Mouse (Mus musculus): ENCODE results near the gene Rchy1. TPM values are rescaled to one million over a fixed set of nuclear protein-coding genes. Genes with fewer than 3 reads are reported as not detected.

Rchy1 gene
- polyA plus RNA-seq (2014; fragmentation: Nextera tagmentation; extraction: Ambion mirVana) = 43.5 and 43.8 TPM in 2 replicates

GRCm38 (mm10) chr5:91962639-91963440 lies at the start of gene Rchy1:
Rchy1 (minus strand) TSS chr5:91963068.
- H3K4me1 ChIP-seq (ENCODE audit: control insufficient read depth, insufficient read depth, low read length) = peaks cover 18% of the 10 kb centered on the region
- peak within 1 kb of the TSS; percentile 68 for H3K4me3 ChIP-seq (ENCODE audit: low read depth, low read length)
- peak within 1 kb of the TSS; percentile 98 for H3K27ac ChIP-seq (ENCODE audit: low read depth, low read length)
- ATAC-seq (peak; percentile 97), DNase-seq (ENCODE audit: low spot score) (peak; percentile 96)
- peak within 1 kb of the TSS; percentile 55 for H3K4me2 ChIP-seq (ENCODE audit: low read length)
- no peaks in the 10 kb centered on the region for H3K27me3 ChIP-seq (replicated peaks; ENCODE audit: control insufficient read depth, insufficient read depth, low read length)
- 0 out of 2 replicates have a peak, but pooled peaks cover under 1% of the 10 kb centered on the region for H3K36me3 ChIP-seq (ENCODE audit: control insufficient read depth, insufficient read depth, low read length)
- H3K9me3 ChIP-seq (replicated peaks; ENCODE audit: control insufficient read depth, low read length) = no peaks in the 10 kb centered on the region
- WGBS = under 1% methylated on average over 50 of the region's 65 CpGs
- H3K9ac ChIP-seq (ENCODE audit: low read length) = peak within 1 kb of the TSS; percentile 82

GRCm38 (mm10) chr5:92011756-92012155 lies 48.9 kb upstream of the Rchy1 start:
- Histone ChIP-seq H3K9ac (ENCODE audit: low read length) (no peak overlapping the region), H3K4me3 (ENCODE audit: low read depth, low read length) (no peak overlapping the region), H3K4me1 (ENCODE audit: control insufficient read depth, insufficient read depth, low read length) (no peaks in the 10 kb centered on the region), H3K27ac (ENCODE audit: low read depth, low read length) (no peak overlapping the region), H3K27me3 (replicated peaks; ENCODE audit: control insufficient read depth, insufficient read depth, low read length) (no peaks in the 10 kb centered on the region), H3K36me3 (ENCODE audit: control insufficient read depth, insufficient read depth, low read length) (no peaks in the 10 kb centered on the region), H3K9me3 (replicated peaks; ENCODE audit: control insufficient read depth, low read length) (no peaks in the 10 kb centered on the region), H3K4me2 (ENCODE audit: low read length) (no peak overlapping the region)
- ATAC-seq (no peak), DNase-seq (ENCODE audit: low spot score) (no peak)
- WGBS = 66% methylated on average over 7 of the region's 7 CpGs

GRCm38 (mm10) chr5:92009827-92010226 lies 47.0 kb upstream of the Rchy1 start:
- Histone ChIP-seq H3K4me1 (ENCODE audit: control insufficient read depth, insufficient read depth, low read length) (no peaks in the 10 kb centered on the region), H3K4me2 (ENCODE audit: low read length) (no peak overlapping the region), H3K4me3 (ENCODE audit: low read depth, low read length) (no peak overlapping the region), H3K27ac (ENCODE audit: low read depth, low read length) (no peak overlapping the region), H3K27me3 (replicated peaks; ENCODE audit: control insufficient read depth, insufficient read depth, low read length) (no peaks in the 10 kb centered on the region), H3K9me3 (replicated peaks; ENCODE audit: control insufficient read depth, low read length) (no peaks in the 10 kb centered on the region), H3K9ac (ENCODE audit: low read length) (no peak overlapping the region), H3K36me3 (ENCODE audit: control insufficient read depth, insufficient read depth, low read length) (no peaks in the 10 kb centered on the region)
- ATAC-seq = no peak
- WGBS = 48% methylated on average over 2 of the region's 2 CpGs
- no peak for DNase-seq (ENCODE audit: low spot score)

- H3K4me2 ChIP-seq (ENCODE audit: low read length) = no peak overlapping the region
- ATAC-seq (no peak), DNase-seq (ENCODE audit: low spot score) (peak; percentile 44)
- no peaks in the 10 kb centered on the region for H3K4me1 ChIP-seq (ENCODE audit: control insufficient read depth, insufficient read depth, low read length)
- H3K9me3 ChIP-seq (replicated peaks; ENCODE audit: control insufficient read depth, low read length) = no peaks in the 10 kb centered on the region
- WGBS = 60% methylated on average over 2 of the region's 2 CpGs
- H3K9ac ChIP-seq (ENCODE audit: low read length) = no peak overlapping the region
- no peaks in the 10 kb centered on the region for H3K27me3 ChIP-seq (replicated peaks; ENCODE audit: control insufficient read depth, insufficient read depth, low read length)
- no peak overlapping the region for H3K4me3 ChIP-seq (ENCODE audit: low read depth, low read length)
- no peaks in the 10 kb centered on the region for H3K36me3 ChIP-seq (ENCODE audit: control insufficient read depth, insufficient read depth, low read length)
- H3K27ac ChIP-seq (ENCODE audit: low read depth, low read length) = no peak overlapping the region
These were observed 40.1 kb upstream of the Rchy1 start for GRCm38 (mm10) chr5:92003011-92003410.

- H3K4me3 ChIP-seq (ENCODE audit: low read depth, low read length) = no peak overlapping the region
- no peaks in the 10 kb centered on the region for H3K36me3 ChIP-seq (ENCODE audit: control insufficient read depth, insufficient read depth, low read length)
- no peak overlapping the region for H3K4me2 ChIP-seq (ENCODE audit: low read length)
- WGBS = 78% methylated on average over 2 of the region's 2 CpGs
- H3K4me1 ChIP-seq (ENCODE audit: control insufficient read depth, insufficient read depth, low read length) = no peaks in the 10 kb centered on the region
- no peak overlapping the region for H3K9ac ChIP-seq (ENCODE audit: low read length)
- no peaks in the 10 kb centered on the region for H3K27me3 ChIP-seq (replicated peaks; ENCODE audit: control insufficient read depth, insufficient read depth, low read length)
- no peak for DNase-seq (ENCODE audit: low spot score)
- H3K9me3 ChIP-seq (replicated peaks; ENCODE audit: control insufficient read depth, low read length) = no peaks in the 10 kb centered on the region
- no peak for ATAC-seq
- H3K27ac ChIP-seq (ENCODE audit: low read depth, low read length) = no peak overlapping the region
These were observed 37.9 kb upstream of the Rchy1 start for GRCm38 (mm10) chr5:92000770-92001169.

- H3K36me3 ChIP-seq (ENCODE audit: control insufficient read depth, insufficient read depth, low read length) = no peaks in the 10 kb centered on the region
- H3K27me3 ChIP-seq (replicated peaks; ENCODE audit: control insufficient read depth, insufficient read depth, low read length) = no peaks in the 10 kb centered on the region
- H3K4me1 ChIP-seq (ENCODE audit: control insufficient read depth, insufficient read depth, low read length) = no peaks in the 10 kb centered on the region
- H3K4me2 ChIP-seq (ENCODE audit: low read length) = no peak overlapping the region
- no peak overlapping the region for H3K27ac ChIP-seq (ENCODE audit: low read depth, low read length)
- DNase-seq (ENCODE audit: low spot score) = no peak
- H3K4me3 ChIP-seq (ENCODE audit: low read depth, low read length) = no peak overlapping the region
- H3K9me3 ChIP-seq (replicated peaks; ENCODE audit: control insufficient read depth, low read length) = no peaks in the 10 kb centered on the region
- no peak overlapping the region for H3K9ac ChIP-seq (ENCODE audit: low read length)
- ATAC-seq = no peak
- 62% methylated on average over 13 of the region's 13 CpGs for WGBS
These were observed 31.7 kb upstream of the Rchy1 start for GRCm38 (mm10) chr5:91994546-91994945.

GRCm38 (mm10) chr5:91993061-91993460 lies 30.2 kb upstream of the Rchy1 start:
- no peak for ATAC-seq
- no peak overlapping the region for H3K4me3 ChIP-seq (ENCODE audit: low read depth, low read length)
- H3K4me1 ChIP-seq (ENCODE audit: control insufficient read depth, insufficient read depth, low read length) = no peaks in the 10 kb centered on the region
- H3K27ac ChIP-seq (ENCODE audit: low read depth, low read length) = no peak overlapping the region
- DNase-seq (ENCODE audit: low spot score) = no peak
- no peak overlapping the region for H3K9ac ChIP-seq (ENCODE audit: low read length)
- H3K4me2 ChIP-seq (ENCODE audit: low read length) = no peak overlapping the region
- no peaks in the 10 kb centered on the region for H3K9me3 ChIP-seq (replicated peaks; ENCODE audit: control insufficient read depth, low read length)
- WGBS = 92% methylated on average over 2 of the region's 2 CpGs
- no peaks in the 10 kb centered on the region for H3K27me3 ChIP-seq (replicated peaks; ENCODE audit: control insufficient read depth, insufficient read depth, low read length)
- no peaks in the 10 kb centered on the region for H3K36me3 ChIP-seq (ENCODE audit: control insufficient read depth, insufficient read depth, low read length)

DNA sequence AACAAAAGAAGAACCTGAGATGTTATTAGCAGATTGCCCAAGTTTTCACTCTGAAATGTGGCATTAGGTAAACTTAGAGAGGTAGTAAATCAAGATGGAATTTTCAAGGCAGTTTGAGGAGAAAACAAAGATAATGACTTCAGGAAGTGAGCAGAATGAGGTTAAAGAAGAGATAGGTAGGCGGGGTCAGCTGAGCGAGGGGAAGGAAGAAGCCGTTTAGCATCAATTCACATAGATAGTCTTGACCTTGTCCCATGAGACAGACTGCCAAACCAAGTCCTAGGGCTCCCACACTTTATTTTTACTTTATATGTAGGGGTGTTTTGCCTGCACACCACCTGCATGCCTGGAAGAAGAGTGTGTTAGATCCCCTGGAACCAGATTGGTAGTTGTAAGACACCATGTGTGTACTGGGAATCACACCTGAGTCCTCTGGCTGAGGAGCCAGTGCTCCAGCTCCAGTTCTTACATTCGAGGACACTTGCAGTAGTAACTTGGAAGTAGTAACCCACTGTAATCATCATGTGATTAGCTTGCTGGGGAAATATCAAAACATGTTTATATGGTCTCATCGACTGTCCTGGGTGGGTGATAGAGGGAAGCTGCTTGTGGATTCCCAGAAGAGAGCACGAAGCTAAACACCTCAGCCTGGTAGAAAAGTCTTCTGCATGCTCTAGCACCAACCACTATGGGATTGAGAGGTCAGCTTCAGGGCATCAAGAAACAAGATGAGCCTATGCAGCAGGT lies 28.5 kb upstream of the Rchy1 start:
- no peak for ATAC-seq
- H3K36me3 ChIP-seq (ENCODE audit: control insufficient read depth, insufficient read depth, low read length) = no peaks in the 10 kb centered on the region
- H3K27me3 ChIP-seq (replicated peaks; ENCODE audit: control insufficient read depth, insufficient read depth, low read length) = no peaks in the 10 kb centered on the region
- no peak for DNase-seq (ENCODE audit: low spot score)
- H3K27ac ChIP-seq (ENCODE audit: low read depth, low read length) = no peak overlapping the region
- H3K4me2 ChIP-seq (ENCODE audit: low read length) = no peak overlapping the region
- no peaks in the 10 kb centered on the region for H3K4me1 ChIP-seq (ENCODE audit: control insufficient read depth, insufficient read depth, low read length)
- no peak overlapping the region for H3K4me3 ChIP-seq (ENCODE audit: low read depth, low read length)
- no peak overlapping the region for H3K9ac ChIP-seq (ENCODE audit: low read length)
- 89% methylated on average over 6 of the region's 6 CpGs for WGBS
- H3K9me3 ChIP-seq (replicated peaks; ENCODE audit: control insufficient read depth, low read length) = no peaks in the 10 kb centered on the region

DNA sequence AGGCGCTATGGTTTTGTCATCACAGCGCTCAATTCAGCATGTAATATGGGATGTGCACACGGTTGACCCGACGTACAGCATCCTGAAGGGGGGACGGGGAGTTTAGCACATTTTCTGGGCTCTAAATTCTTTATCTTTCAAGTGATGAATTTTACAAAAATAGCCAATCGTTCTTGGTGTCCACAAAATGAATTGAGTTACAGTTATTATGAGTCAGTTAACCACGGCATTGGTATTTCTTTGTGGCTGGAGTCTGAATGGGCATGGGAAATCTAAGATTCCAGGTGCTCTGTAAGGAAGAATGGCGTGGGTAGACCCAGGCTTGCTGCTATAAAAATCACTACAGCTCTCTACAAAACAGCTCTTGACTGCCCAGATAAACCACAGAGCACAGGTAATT lies 26.4 kb upstream of the Rchy1 start:
- Histone ChIP-seq H3K4me3 (ENCODE audit: low read depth, low read length) (no peak overlapping the region), H3K9ac (ENCODE audit: low read length) (no peak overlapping the region), H3K4me2 (ENCODE audit: low read length) (no peak overlapping the region), H3K4me1 (ENCODE audit: control insufficient read depth, insufficient read depth, low read length) (no peaks in the 10 kb centered on the region), H3K9me3 (replicated peaks; ENCODE audit: control insufficient read depth, low read length) (no peaks in the 10 kb centered on the region), H3K27me3 (replicated peaks; ENCODE audit: control insufficient read depth, insufficient read depth, low read length) (no peaks in the 10 kb centered on the region), H3K36me3 (ENCODE audit: control insufficient read depth, insufficient read depth, low read length) (no peaks in the 10 kb centered on the region), H3K27ac (ENCODE audit: low read depth, low read length) (no peak overlapping the region)
- DNase-seq (ENCODE audit: low spot score) (no peak), ATAC-seq (no peak)
- 79% methylated on average over 9 of the region's 9 CpGs for WGBS
